In genomic region chr12:82187178-82187839, GRCm38 (mm10) we compare ENCODE assay signal across 13 mouse cellular contexts. TPM values are rescaled to one million over a fixed set of nuclear protein-coding genes. Genes with fewer than 3 reads are reported as not detected.
DNase-seq lines count a peak whose midpoint lies in the region; ATAC-seq lines count a peak whose summit lies in the region.
"Had no signal": no experiment of that assay in that cellular context is flagged by ENCODE, and none has a peak within 500 bp of the region (broad histone marks: within the 10 kb centered on the region; RNA-seq: fewer than 3 reads in every experiment).

No protein-coding gene starts in this region.

- peak; percentile 39 for DNase-seq in adrenal gland, postnatal 14 days
- no peak for DNase-seq in adrenal gland, adult 18-20 months (ENCODE audit: low spot score in 2 of 2)
- DNase-seq in kidney, adult 9 months, result no peak
- DNase-seq in naive thymus-derived CD4-positive, alpha-beta T cell, adult 2 months (ENCODE audit: low read depth), result peak; percentile 76
- DNase-seq: cerebellum, postnatal 14 days; right cerebral cortex, postnatal 14 days had no signal

- no peaks in the 10 kb centered on the region for H3K27me3 ChIP-seq in kidney, embryonic 16.5 days (ENCODE audit: insufficient read depth, low read length)
- no peaks in the 10 kb centered on the region for H3K27me3 ChIP-seq in forebrain, embryonic 12.5 days
- H3K27me3 ChIP-seq: limb, embryonic 13.5 days; neural tube, embryonic 12.5 days had no signal

- H3K9me3 ChIP-seq in kidney, embryonic 16.5 days (ENCODE audit: low read length), result 0 out of 2 replicates have a peak, but pooled peaks cover 3% of the 10 kb centered on the region
- no peaks in the 10 kb centered on the region for H3K9me3 ChIP-seq in forebrain, embryonic 12.5 days
- H3K9me3 ChIP-seq: limb, embryonic 13.5 days had no signal

- ATAC-seq in kidney, embryonic 16.5 days (ENCODE audit: low FRiP score, low TSS enrichment), result no peak
- ATAC-seq in activated CD4-positive, CD25-positive, alpha-beta regulatory T cell, adult 4 months, result peak; percentile 58
- ATAC-seq in forebrain, embryonic 12.5 days (ENCODE audit: low FRiP score), result no peak
- ATAC-seq in erythroid progenitor cell, adult 5-6 weeks (replicated peaks; ENCODE audit: low FRiP score, poor library complexity, severe bottlenecking), result no peak
- ATAC-seq: hindbrain, postnatal 0 days had no signal

- no peak overlapping the region for H3K4me3 ChIP-seq in kidney, embryonic 16.5 days (ENCODE audit: low read length)
- H3K4me3 ChIP-seq in forebrain, embryonic 12.5 days (replicated peaks), result no peak overlapping the region
- H3K4me3 ChIP-seq: limb, embryonic 13.5 days; neural tube, embryonic 12.5 days had no signal

- H3K4me1 ChIP-seq in kidney, embryonic 16.5 days (ENCODE audit: insufficient read depth, low read length), result peaks cover 45% of the 10 kb centered on the region
- peaks cover 25% of the 10 kb centered on the region for H3K4me1 ChIP-seq in forebrain, embryonic 12.5 days

- 57% methylated on average over 7 of the region's 7 CpGs for WGBS in kidney, embryonic 16.5 days
- WGBS in forebrain, embryonic 12.5 days, result 70% methylated on average over 7 of the region's 7 CpGs

- H3K9ac ChIP-seq in kidney, embryonic 16.5 days (replicated peaks; ENCODE audit: low read length), result 0 out of 2 replicates have a peak overlapping the region, but pooled peaks have one; percentile 1
- no peak overlapping the region for H3K9ac ChIP-seq in forebrain, embryonic 12.5 days
- H3K9ac ChIP-seq: limb, embryonic 13.5 days; neural tube, embryonic 12.5 days had no signal

- peaks cover 6% of the 10 kb centered on the region; the same call in 1 of the 2 replicates for H3K36me3 ChIP-seq in kidney, embryonic 16.5 days (ENCODE audit: insufficient read depth, low read length)
- peaks cover 8% of the 10 kb centered on the region for H3K36me3 ChIP-seq in forebrain, embryonic 12.5 days (replicated peaks)

- H3K27ac ChIP-seq in kidney, embryonic 16.5 days (ENCODE audit: low read length), result peak overlapping the region; percentile 31; the same call in 1 of the 2 replicates
- H3K27ac ChIP-seq in forebrain, embryonic 12.5 days, result no peak overlapping the region
- H3K27ac ChIP-seq: hindbrain, postnatal 0 days; neural tube, embryonic 12.5 days had no signal

- no peak overlapping the region for H3K4me2 ChIP-seq in kidney, embryonic 16.5 days (replicated peaks; ENCODE audit: low read depth, low read length)
- no peak overlapping the region for H3K4me2 ChIP-seq in forebrain, embryonic 12.5 days
- H3K4me2 ChIP-seq: neural tube, embryonic 12.5 days had no signal

RNA-seq across cellular contexts. Expression of gene Sipa1l1, which starts 18.2 kb away (rescaled TPM):
- 31.5 and 39.9 TPM in 2 replicates for total RNA-seq in adrenal gland, postnatal 14 days (2021)
- total RNA-seq in adrenal gland, adult 18-20 months (2021), result 10 to 100 TPM; 27.7 to 32.6 TPM
- polyA plus RNA-seq in kidney, embryonic 16.5 days (2015; fragmentation: Nextera tagmentation; extraction: Ambion mirVana), result 37.3 and 42.3 TPM in 2 replicates
- 10 to 100 TPM; 23.4 to 29.9 TPM for polyA plus RNA-seq in activated CD4-positive, CD25-positive, alpha-beta regulatory T cell, adult 4 months (2017; shearing (Covaris generic))
- polyA plus RNA-seq in forebrain, embryonic 12.5 days (2016; fragmentation: Nextera tagmentation; extraction: Ambion mirVana), result 35.8 and 41.7 TPM in 2 replicates
- total RNA-seq in erythroid progenitor cell, adult 5-6 weeks (2015; ENCODE audit: low replicate concordance), result 6.8 and 7.1 TPM in 2 replicates
- 3.5 and 4.3 TPM in 2 replicates for total RNA-seq in erythroid progenitor cell, adult 5-6 weeks (2017; ENCODE audit: low replicate concordance)

Comparison
In these comparisons a context has a peak if more than half of its experiments do, and no peak if none do; other contexts are left out.
1. DNase-seq: peak in adrenal gland, postnatal 14 days (single experiment) and naive thymus-derived CD4-positive, alpha-beta T cell, adult 2 months (single experiment); none in adrenal gland, adult 18-20 months (0 of 2) and kidney, adult 9 months (single experiment).